Mouse (Mus musculus): ENCODE data around the gene Dnah1. TPM values are rescaled to one million over a fixed set of nuclear protein-coding genes. Genes with fewer than 3 reads are reported as not detected.

The Dnah1 gene
- 5.7 and 6.7 TPM in 2 replicates for polyA plus RNA-seq (2012; rRNA removed)

GRCm38 (mm10) chr14:31323849-31324792 lies at the start of gene Dnah1:
TSS of gene Dnah1 (minus strand) at chr14:31323896.

GRCm38 (mm10) chr14:31336369-31337155 lies 12.9 kb upstream of the Dnah1 start, which contains the start of gene Capn7:
TSS of gene Capn7 (plus strand) at chr14:31336638.

GRCm38 (mm10) chr14:31251084-31251604 lies 72.6 kb downstream of the Dnah1 start, which contains the start of the genes Phf7 and Bap1:
TSS of gene Phf7 (minus strand) at chr14:31251317.
TSS of gene Bap1 (plus strand) at chr14:31251450.

GRCm38 (mm10) chr14:31217666-31218065 lies 106.0 kb downstream of the Dnah1 start, which contains the start of gene Sema3g:
TSS of gene Sema3g (plus strand) at chr14:31217860.

GRCm38 (mm10) chr14:31216846-31217245 lies 106.8 kb downstream of the Dnah1 start, which contains the start of gene Nisch:
TSS of gene Nisch (minus strand) at chr14:31216946.

Other genes with a start within 250 kb of the Dnah1 start
- 35.2 and 35.3 TPM in 2 replicates for gene Smim4, start 194.9 kb downstream of the Dnah1 start, polyA plus RNA-seq (2012; rRNA removed)
- gene Nt5dc2, start 192.8 kb downstream of the Dnah1 start, polyA plus RNA-seq (2012; rRNA removed), result 298 and 317 TPM in 2 replicates
- 28.5 and 33.9 TPM in 2 replicates for gene Stab1, start 155.3 kb downstream of the Dnah1 start, polyA plus RNA-seq (2012; rRNA removed)
- 3.2 and 86.8 TPM in 2 replicates for gene Tnnc1, start 115.6 kb downstream of the Dnah1 start, polyA plus RNA-seq (2012; rRNA removed)
- 418 and 447 TPM in 2 replicates for gene Nisch, start 107.0 kb downstream of the Dnah1 start, polyA plus RNA-seq (2012; rRNA removed)
- 2.4 and 3.0 TPM in 2 replicates for gene Sema3g, start 106.0 kb downstream of the Dnah1 start, polyA plus RNA-seq (2012; rRNA removed)
- 8.3 and 8.4 TPM in 2 replicates for gene Phf7, start 72.6 kb downstream of the Dnah1 start, polyA plus RNA-seq (2012; rRNA removed)
- 123 and 131 TPM in 2 replicates for gene Bap1, start 72.4 kb downstream of the Dnah1 start, polyA plus RNA-seq (2012; rRNA removed)
- 64.0 and 66.5 TPM in 2 replicates for gene Capn7, start 12.7 kb upstream of the Dnah1 start, polyA plus RNA-seq (2012; rRNA removed)
- gene Sh3bp5, start 112.2 kb upstream of the Dnah1 start, polyA plus RNA-seq (2012; rRNA removed), result 141 and 143 TPM in 2 replicates
- 21.2 and 22.8 TPM in 2 replicates for gene Eaf1, start 170.5 kb upstream of the Dnah1 start, polyA plus RNA-seq (2012; rRNA removed)
- gene Mettl6, start 171.1 kb upstream of the Dnah1 start, polyA plus RNA-seq (2012; rRNA removed), result 26.0 and 27.9 TPM in 2 replicates